Mouse (Mus musculus): ENCODE results near the gene Abi3bp.

GRCm38 (mm10) chr16:56524359-56524758 is 46.7 kb downstream of the Abi3bp start:
- TF ChIP-seq REST (IDR thresholded peaks at IDR 0.05; ENCODE audit: insufficient read depth, insufficient read length) (no peak), POLR2A (IDR thresholded peaks at IDR 0.05; ENCODE audit: insufficient read length, low read depth) (no peak), E2F4 (IDR thresholded peaks at IDR 0.05; ENCODE audit: insufficient read depth) (no peak), MYOG (IDR thresholded peaks at IDR 0.05; ENCODE audit: control insufficient read depth in 1 of 3, insufficient read depth in 1 of 3, insufficient read length in 2 of 3, low read depth in 2 of 3) (no peak), TCF3 (IDR thresholded peaks at IDR 0.05; ENCODE audit: insufficient read length, low read depth) (no peak), TCF12 (IDR thresholded peaks at IDR 0.05; ENCODE audit: insufficient read depth, poor library complexity, severe bottlenecking) (no peak), POLR2AphosphoS2 (IDR thresholded peaks at IDR 0.05; ENCODE audit: insufficient read length, low read depth) (no peak), USF1 (IDR thresholded peaks at IDR 0.05; ENCODE audit: low read depth) (no peak)
